Mouse (Mus musculus): ENCODE data around the gene Plcb1. TPM values are rescaled to one million over a fixed set of nuclear protein-coding genes. Genes with fewer than 3 reads are reported as not detected.

Gene Plcb1
- polyA plus RNA-seq, 1 experiment from 2014 or later = 8.7 TPM

GRCm38 (mm10) chr2:135018275-135018674 lies 232.4 kb downstream of the Plcb1 start:
- H3K4me2 ChIP-seq (ENCODE audit: low read depth, low read length) = no peak overlapping the region
- 42% methylated on average over 1 of the region's 1 CpGs for WGBS
- no peak overlapping the region for H3K9ac ChIP-seq (ENCODE audit: low read depth, low read length)
- H3K9me3 ChIP-seq (ENCODE audit: control insufficient read depth, low read length) = no peaks in the 10 kb centered on the region
- no peaks in the 10 kb centered on the region for H3K36me3 ChIP-seq (ENCODE audit: control insufficient read depth, insufficient read depth, low read length)
- H3K27ac ChIP-seq (replicated peaks; ENCODE audit: low read depth, low read length) = no peak overlapping the region
- no peaks in the 10 kb centered on the region for H3K27me3 ChIP-seq (replicated peaks; ENCODE audit: control insufficient read depth, insufficient read depth, low read length)
- DNase-seq (ENCODE audit: low spot score) = peak; percentile 31
- ATAC-seq (ENCODE audit: low read depth) = no peak
- H3K4me3 ChIP-seq (ENCODE audit: low read depth, low read length) = no peak overlapping the region
- peaks cover 9% of the 10 kb centered on the region for H3K4me1 ChIP-seq (ENCODE audit: control insufficient read depth, insufficient read depth, low read length)

GRCm38 (mm10) chr2:135018708-135019107 lies 232.8 kb downstream of the Plcb1 start:
- ATAC-seq (ENCODE audit: low read depth) (no peak), DNase-seq (ENCODE audit: low spot score) (peak; percentile 75)
- Histone ChIP-seq H3K4me2 (ENCODE audit: low read depth, low read length) (no peak overlapping the region), H3K27ac (replicated peaks; ENCODE audit: low read depth, low read length) (no peak overlapping the region), H3K9me3 (ENCODE audit: control insufficient read depth, low read length) (no peaks in the 10 kb centered on the region), H3K9ac (ENCODE audit: low read depth, low read length) (no peak overlapping the region), H3K27me3 (replicated peaks; ENCODE audit: control insufficient read depth, insufficient read depth, low read length) (no peaks in the 10 kb centered on the region), H3K4me1 (ENCODE audit: control insufficient read depth, insufficient read depth, low read length) (peaks cover 9% of the 10 kb centered on the region), H3K36me3 (ENCODE audit: control insufficient read depth, insufficient read depth, low read length) (no peaks in the 10 kb centered on the region), H3K4me3 (ENCODE audit: low read depth, low read length) (no peak overlapping the region)
- WGBS = 38% methylated on average over 2 of the region's 2 CpGs

DNA sequence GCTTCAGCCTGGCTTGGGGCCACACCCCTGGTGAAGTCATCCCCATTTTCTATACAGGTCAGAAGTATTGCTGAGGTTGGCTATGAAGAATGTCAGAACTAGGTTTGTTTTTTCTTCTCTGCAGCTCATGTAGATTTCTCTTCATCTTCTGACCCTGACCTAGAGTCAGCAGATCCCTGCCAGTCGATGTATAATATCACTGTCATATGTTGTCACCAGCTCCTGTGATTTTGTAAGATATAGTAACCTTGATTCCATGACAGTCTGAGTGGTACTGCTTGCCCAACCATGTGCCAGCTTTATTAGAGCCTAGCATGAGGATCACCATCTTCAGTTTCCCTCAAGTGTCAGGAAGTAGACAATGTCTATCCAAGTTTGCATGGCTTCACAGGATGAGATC lies 233.7 kb downstream of the Plcb1 start:
- no peaks in the 10 kb centered on the region for H3K36me3 ChIP-seq (ENCODE audit: control insufficient read depth, insufficient read depth, low read length)
- H3K4me3 ChIP-seq (ENCODE audit: low read depth, low read length) = no peak overlapping the region
- H3K4me2 ChIP-seq (ENCODE audit: low read depth, low read length) = no peak overlapping the region
- WGBS = 88% methylated on average over 1 of the region's 1 CpGs
- no peaks in the 10 kb centered on the region for H3K27me3 ChIP-seq (replicated peaks; ENCODE audit: control insufficient read depth, insufficient read depth, low read length)
- no peak overlapping the region for H3K9ac ChIP-seq (ENCODE audit: low read depth, low read length)
- H3K4me1 ChIP-seq (ENCODE audit: control insufficient read depth, insufficient read depth, low read length) = peaks cover 9% of the 10 kb centered on the region
- ATAC-seq (ENCODE audit: low read depth) (no peak), DNase-seq (ENCODE audit: low spot score) (no peak)
- H3K27ac ChIP-seq (replicated peaks; ENCODE audit: low read depth, low read length) = no peak overlapping the region
- H3K9me3 ChIP-seq (ENCODE audit: control insufficient read depth, low read length) = no peaks in the 10 kb centered on the region

DNA sequence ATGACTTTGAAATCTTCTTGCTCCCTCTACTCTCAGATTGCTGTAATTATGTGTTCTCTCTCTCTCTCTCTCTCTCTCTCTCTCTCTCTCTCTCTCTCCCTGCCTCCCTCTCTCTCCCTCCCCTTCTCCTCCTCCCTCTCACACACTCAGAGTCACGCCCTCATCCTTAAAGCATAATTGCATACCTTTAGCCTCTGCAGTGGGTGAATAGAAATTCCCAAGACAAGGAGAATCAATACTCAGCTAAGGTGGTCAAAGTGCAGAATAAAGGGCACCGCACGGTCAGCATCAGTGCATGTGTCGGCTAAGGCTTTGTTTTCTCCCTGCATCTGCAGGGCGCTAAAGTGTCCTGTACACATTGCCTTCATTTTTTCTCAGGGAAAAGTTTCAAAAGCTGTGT lies 243.4 kb downstream of the Plcb1 start:
- Histone ChIP-seq H3K9me3 (ENCODE audit: control insufficient read depth, low read length) (no peaks in the 10 kb centered on the region), H3K4me2 (ENCODE audit: low read depth, low read length) (peak overlapping the region; percentile 20; the same call in 1 of the 2 replicates), H3K9ac (ENCODE audit: low read depth, low read length) (no peak overlapping the region; the same call in 1 of the 2 replicates), H3K36me3 (ENCODE audit: control insufficient read depth, insufficient read depth, low read length) (no peaks in the 10 kb centered on the region), H3K4me1 (ENCODE audit: control insufficient read depth, insufficient read depth, low read length) (peaks cover 9% of the 10 kb centered on the region), H3K27me3 (replicated peaks; ENCODE audit: control insufficient read depth, insufficient read depth, low read length) (no peaks in the 10 kb centered on the region), H3K27ac (replicated peaks; ENCODE audit: low read depth, low read length) (peak overlapping the region; percentile 52), H3K4me3 (ENCODE audit: low read depth, low read length) (no peak overlapping the region)
- no peak for ATAC-seq (ENCODE audit: low read depth)
- 50% methylated on average over 5 of the region's 5 CpGs for WGBS
- no peak for DNase-seq (ENCODE audit: low spot score)

DNA sequence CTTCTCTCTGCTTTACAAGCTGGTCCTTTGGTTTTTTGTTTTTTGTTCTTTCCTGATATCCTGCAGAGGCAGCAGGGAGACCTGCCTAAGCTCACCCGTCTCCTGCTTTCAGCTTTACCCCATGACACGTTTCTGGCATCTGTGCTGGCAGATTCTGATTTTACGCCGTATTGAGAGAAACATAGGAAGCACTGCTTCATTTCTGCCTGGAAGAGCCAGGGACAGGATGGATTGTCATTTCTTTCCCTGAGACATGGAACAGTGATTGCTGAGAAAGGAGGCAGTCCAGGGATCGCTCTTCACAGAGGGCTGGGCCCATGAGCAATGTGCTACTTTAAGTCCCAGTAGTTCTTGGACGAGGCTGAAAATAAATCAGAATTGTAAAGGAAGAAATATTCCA lies 243.8 kb downstream of the Plcb1 start:
- peak overlapping the region; percentile 52 for H3K27ac ChIP-seq (replicated peaks; ENCODE audit: low read depth, low read length)
- WGBS = 31% methylated on average over 6 of the region's 6 CpGs
- H3K27me3 ChIP-seq (replicated peaks; ENCODE audit: control insufficient read depth, insufficient read depth, low read length) = no peaks in the 10 kb centered on the region
- no peak overlapping the region; the same call in 1 of the 2 replicates for H3K9ac ChIP-seq (ENCODE audit: low read depth, low read length)
- no peaks in the 10 kb centered on the region for H3K36me3 ChIP-seq (ENCODE audit: control insufficient read depth, insufficient read depth, low read length)
- H3K4me1 ChIP-seq (ENCODE audit: control insufficient read depth, insufficient read depth, low read length) = peaks cover 9% of the 10 kb centered on the region
- ATAC-seq (ENCODE audit: low read depth) (no peak; the same call in 1 of the 2 replicates), DNase-seq (ENCODE audit: low spot score) (peak; percentile 41)
- no peak overlapping the region for H3K4me3 ChIP-seq (ENCODE audit: low read depth, low read length)
- H3K9me3 ChIP-seq (ENCODE audit: control insufficient read depth, low read length) = no peaks in the 10 kb centered on the region
- peak overlapping the region; percentile 20; the same call in 1 of the 2 replicates for H3K4me2 ChIP-seq (ENCODE audit: low read depth, low read length)

DNA sequence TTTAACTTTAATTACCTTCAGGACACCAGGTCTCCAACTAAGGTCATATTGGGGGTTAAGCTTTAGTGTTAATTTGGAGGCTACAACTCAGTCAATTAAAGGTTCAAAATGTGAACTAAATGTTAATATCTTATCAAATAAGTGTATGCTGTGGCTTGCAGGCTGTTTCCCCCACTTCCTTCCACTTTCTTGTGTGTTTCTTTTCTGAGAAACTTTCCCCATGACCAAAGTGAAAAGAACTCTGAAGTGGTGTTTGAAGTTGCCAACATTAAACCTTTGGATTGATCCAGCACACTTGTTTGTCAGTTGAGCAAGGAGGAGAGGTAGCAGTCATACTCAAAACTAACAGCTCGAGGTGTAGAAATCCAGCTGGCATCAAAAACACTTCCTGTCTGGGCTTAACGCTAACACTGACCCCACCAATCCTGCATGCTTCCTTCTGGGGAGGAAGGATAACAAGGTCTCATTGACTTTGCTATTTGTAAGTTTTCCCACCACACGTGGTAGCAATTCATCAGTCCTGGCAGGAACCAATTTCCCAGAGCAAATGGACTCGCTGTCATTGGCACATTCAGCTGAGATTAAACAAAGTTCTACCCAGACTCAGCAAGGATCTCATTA lies 249.9 kb downstream of the Plcb1 start:
- WGBS = 12% methylated on average over 4 of the region's 4 CpGs
- no peak overlapping the region for H3K27ac ChIP-seq (replicated peaks; ENCODE audit: low read depth, low read length)

GRCm38 (mm10) chr2:135048791-135049190 lies 262.9 kb downstream of the Plcb1 start:
- Histone ChIP-seq H3K9ac (ENCODE audit: low read depth, low read length) (no peak overlapping the region), H3K9me3 (ENCODE audit: control insufficient read depth, low read length) (no peaks in the 10 kb centered on the region), H3K4me3 (ENCODE audit: low read depth, low read length) (no peak overlapping the region), H3K36me3 (ENCODE audit: control insufficient read depth, insufficient read depth, low read length) (no peaks in the 10 kb centered on the region), H3K27me3 (replicated peaks; ENCODE audit: control insufficient read depth, insufficient read depth, low read length) (no peaks in the 10 kb centered on the region), H3K27ac (replicated peaks; ENCODE audit: low read depth, low read length) (no peak overlapping the region), H3K4me2 (ENCODE audit: low read depth, low read length) (no peak overlapping the region), H3K4me1 (ENCODE audit: control insufficient read depth, insufficient read depth, low read length) (no peaks in the 10 kb centered on the region)
- WGBS = 62% methylated on average over 2 of the region's 2 CpGs
- ATAC-seq (ENCODE audit: low read depth) (no peak), DNase-seq (ENCODE audit: low spot score) (no peak)

More for the DNA sequence above, 249.9 kb downstream of the Plcb1 start:
- H3K9me3 ChIP-seq (ENCODE audit: control insufficient read depth, low read length) = no peaks in the 10 kb centered on the region
- no peak overlapping the region for H3K4me2 ChIP-seq (ENCODE audit: low read depth, low read length)
- DNase-seq (ENCODE audit: low spot score) (peak; percentile 32), ATAC-seq (ENCODE audit: low read depth) (no peak)
- no peak overlapping the region for H3K4me3 ChIP-seq (ENCODE audit: low read depth, low read length)
- H3K9ac ChIP-seq (ENCODE audit: low read depth, low read length) = no peak overlapping the region
- no peaks in the 10 kb centered on the region for H3K27me3 ChIP-seq (replicated peaks; ENCODE audit: control insufficient read depth, insufficient read depth, low read length)
- H3K4me1 ChIP-seq (ENCODE audit: control insufficient read depth, insufficient read depth, low read length) = peaks cover 5% of the 10 kb centered on the region; the same call in 1 of the 2 replicates
- no peaks in the 10 kb centered on the region for H3K36me3 ChIP-seq (ENCODE audit: control insufficient read depth, insufficient read depth, low read length)

- H3K4me3 ChIP-seq (ENCODE audit: low read depth, low read length) = no peak overlapping the region
- H3K36me3 ChIP-seq (ENCODE audit: control insufficient read depth, insufficient read depth, low read length) = no peaks in the 10 kb centered on the region
- 67% methylated on average over 6 of the region's 6 CpGs for WGBS
- no peak overlapping the region for H3K9ac ChIP-seq (ENCODE audit: low read depth, low read length)
- ATAC-seq (ENCODE audit: low read depth) = no peak
- H3K4me1 ChIP-seq (ENCODE audit: control insufficient read depth, insufficient read depth, low read length) = no peaks in the 10 kb centered on the region
- H3K9me3 ChIP-seq (ENCODE audit: control insufficient read depth, low read length) = no peaks in the 10 kb centered on the region
- H3K27ac ChIP-seq (replicated peaks; ENCODE audit: low read depth, low read length) = no peak overlapping the region
- DNase-seq (ENCODE audit: low spot score) = no peak
- no peaks in the 10 kb centered on the region for H3K27me3 ChIP-seq (replicated peaks; ENCODE audit: control insufficient read depth, insufficient read depth, low read length)
- no peak overlapping the region for H3K4me2 ChIP-seq (ENCODE audit: low read depth, low read length)
Measured at GRCm38 (mm10) chr2:135049283-135049682, 263.4 kb downstream of the Plcb1 start.

All from embryonic facial prominence, embryonic 14.5 days (tissue).